Mouse (Mus musculus): Measurements from ENCODE around the gene Vegfd.

DNA sequence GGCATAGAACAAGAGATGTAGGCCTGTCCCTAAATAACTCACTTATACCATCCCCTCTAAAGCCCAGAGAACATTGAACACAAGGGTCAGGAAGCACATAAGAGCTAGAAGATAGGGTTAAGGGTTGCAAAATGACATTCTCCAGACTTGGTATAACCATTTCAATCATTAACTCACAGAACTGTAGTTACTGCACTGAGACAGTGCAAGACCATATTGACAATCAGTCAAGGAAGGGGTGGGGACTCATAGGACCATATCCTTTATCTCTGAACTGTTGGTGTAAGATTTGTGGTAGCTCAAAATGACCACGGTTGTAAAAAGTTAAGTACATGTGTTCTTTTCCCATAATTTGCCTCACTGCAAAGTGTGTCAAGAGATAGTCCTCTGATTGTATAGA is 37.4 kb downstream of the Vegfd start:
- TF ChIP-seq GATA1 (IDR thresholded peaks at IDR 0.05; ENCODE audit: borderline replicate concordance, low read length): no peak
- no peak for TF ChIP-seq FLI1 (IDR thresholded peaks at IDR 0.05; ENCODE audit: low read length)

Data from megakaryocyte, embryonic 14.5 days (primary cell).